Mouse (Mus musculus) E14TG2a.4 (cell line): ENCODE data around the gene Gdf11.
A peak's percentile ranks its signal among the peaks of the same experiment; 100 is the strongest.

Source experiments
- H3K27me3 ChIP-seq: 2 replicates; pipeline ENCODE4 v1.6.1; 2014; ENCODE audit warnings: low read length, control low read depth; ENCODE audit not compliant: insufficient read depth
- H3K36me3 ChIP-seq: 2 replicates; pipeline ENCODE4 v1.6.1; 2014; ENCODE audit warnings: low read length, control low read depth; ENCODE audit not compliant: insufficient read depth
- H3K4me1 ChIP-seq: replicated peaks from 2 replicates; pipeline ENCODE4 v1.6.1; 2014; ENCODE audit warnings: low read depth, low read length, control low read depth
- H3K4me3 ChIP-seq: replicated peaks from 2 replicates; pipeline ENCODE4 v1.5.1; 2014; ENCODE audit warnings: mild to moderate bottlenecking, low read length
- H3K9me3 ChIP-seq: 2 replicates; pipeline ENCODE4 v1.6.1; 2014; ENCODE audit warnings: low read length, control low read depth
- CTCF ChIP-seq: conservative IDR thresholded peaks from 2 replicates; pipeline ENCODE4 v1.5.1; 2014; ENCODE audit warnings: low read length
- NANOG ChIP-seq: IDR thresholded peaks from 2 replicates; pipeline ENCODE4 v1.6.1; 2014; ENCODE audit warnings: borderline replicate concordance, low read length, mixed read lengths
- POU5F1 ChIP-seq: IDR thresholded peaks from 2 replicates; pipeline ENCODE4 v1.6.1; 2014; ENCODE audit warnings: low read length, borderline replicate concordance

Gene Gdf11

GRCm38 (mm10) chr10:128915550-128915949 is 24.0 kb upstream of the Gdf11 start:
- TF ChIP-seq NANOG = no peak
- no peak for TF ChIP-seq POU5F1
- peak; percentile 36 for TF ChIP-seq CTCF
- H3K4me3 ChIP-seq = no peak overlapping the region
- peaks cover 2% of the 10 kb centered on the region for H3K27me3 ChIP-seq
- H3K4me1 ChIP-seq = peaks cover 66% of the 10 kb centered on the region
- peaks cover 91% of the 10 kb centered on the region for H3K36me3 ChIP-seq
- no peaks in the 10 kb centered on the region for H3K9me3 ChIP-seq

GRCm38 (mm10) chr10:128913696-128914095 is 22.2 kb upstream of the Gdf11 start:
- no peak for TF ChIP-seq POU5F1
- no peak for TF ChIP-seq CTCF
- no peak for TF ChIP-seq NANOG
- H3K36me3 ChIP-seq = peaks cover 72% of the 10 kb centered on the region
- peak overlapping the region; percentile 24; the same call in 1 of the 2 replicates for H3K4me3 ChIP-seq
- no peaks in the 10 kb centered on the region for H3K9me3 ChIP-seq
- H3K4me1 ChIP-seq = peaks cover 57% of the 10 kb centered on the region
- peaks cover 11% of the 10 kb centered on the region for H3K27me3 ChIP-seq

GRCm38 (mm10) chr10:128913219-128913618 is 21.7 kb upstream of the Gdf11 start:
- peaks cover 68% of the 10 kb centered on the region for H3K36me3 ChIP-seq
- peak; percentile 99 for TF ChIP-seq CTCF
- TF ChIP-seq POU5F1 = no peak
- TF ChIP-seq NANOG = no peak

GRCm38 (mm10) chr10:128912791-128913190 is 21.3 kb upstream of the Gdf11 start:
- Histone ChIP-seq H3K36me3 (peaks cover 63% of the 10 kb centered on the region), H3K27me3 (peaks cover 19% of the 10 kb centered on the region), H3K4me1 (peaks cover 49% of the 10 kb centered on the region), H3K9me3 (no peaks in the 10 kb centered on the region), H3K4me3 (no peak overlapping the region)
- TF ChIP-seq POU5F1 (no peak), NANOG (no peak), CTCF (no peak)

More at GRCm38 (mm10) chr10:128913219-128913618, 21.7 kb upstream of the Gdf11 start:
- Histone ChIP-seq H3K4me3 (no peak overlapping the region), H3K27me3 (peaks cover 15% of the 10 kb centered on the region), H3K9me3 (no peaks in the 10 kb centered on the region), H3K4me1 (peaks cover 53% of the 10 kb centered on the region)

- H3K4me1 ChIP-seq = peaks cover 46% of the 10 kb centered on the region
- peaks cover 58% of the 10 kb centered on the region for H3K36me3 ChIP-seq
- H3K9me3 ChIP-seq = no peaks in the 10 kb centered on the region
- TF ChIP-seq CTCF = no peak
- no peak overlapping the region for H3K4me3 ChIP-seq
- H3K27me3 ChIP-seq = peaks cover 21% of the 10 kb centered on the region
These were observed 20.8 kb upstream of the Gdf11 start for GRCm38 (mm10) chr10:128912268-128912667.

- TF ChIP-seq CTCF (no peak), NANOG (no peak), POU5F1 (no peak)
- H3K4me3 ChIP-seq = peak overlapping the region; percentile 90; the same call in 1 of the 2 replicates
- peaks cover 46% of the 10 kb centered on the region for H3K4me1 ChIP-seq
- no peaks in the 10 kb centered on the region for H3K9me3 ChIP-seq
- peaks cover 21% of the 10 kb centered on the region for H3K27me3 ChIP-seq
- peaks cover 50% of the 10 kb centered on the region for H3K36me3 ChIP-seq
These were observed 19.9 kb upstream of the Gdf11 start for GRCm38 (mm10) chr10:128911430-128911829.

GRCm38 (mm10) chr10:128910066-128910841 is 18.7 kb upstream of the Gdf11 start:
- no peaks in the 10 kb centered on the region for H3K9me3 ChIP-seq
- no peak for TF ChIP-seq CTCF
- H3K4me1 ChIP-seq = peaks cover 54% of the 10 kb centered on the region
- H3K27me3 ChIP-seq = peaks cover 21% of the 10 kb centered on the region
- H3K36me3 ChIP-seq = peaks cover 41% of the 10 kb centered on the region
- H3K4me3 ChIP-seq = peak overlapping the region; percentile 90

- H3K4me3 ChIP-seq = peak overlapping the region; percentile 90
- H3K4me1 ChIP-seq = peaks cover 59% of the 10 kb centered on the region
- TF ChIP-seq POU5F1 (no peak), NANOG (no peak), CTCF (no peak)
- peaks cover 21% of the 10 kb centered on the region for H3K27me3 ChIP-seq
- H3K36me3 ChIP-seq = peaks cover 34% of the 10 kb centered on the region
- no peaks in the 10 kb centered on the region for H3K9me3 ChIP-seq
These were observed 18.1 kb upstream of the Gdf11 start for GRCm38 (mm10) chr10:128909567-128910028.
